Mouse (Mus musculus): ENCODE results near the gene Arfip2.
A peak's percentile ranks its signal among the peaks of the same experiment; 100 is the strongest.

Arfip2 gene

DNA sequence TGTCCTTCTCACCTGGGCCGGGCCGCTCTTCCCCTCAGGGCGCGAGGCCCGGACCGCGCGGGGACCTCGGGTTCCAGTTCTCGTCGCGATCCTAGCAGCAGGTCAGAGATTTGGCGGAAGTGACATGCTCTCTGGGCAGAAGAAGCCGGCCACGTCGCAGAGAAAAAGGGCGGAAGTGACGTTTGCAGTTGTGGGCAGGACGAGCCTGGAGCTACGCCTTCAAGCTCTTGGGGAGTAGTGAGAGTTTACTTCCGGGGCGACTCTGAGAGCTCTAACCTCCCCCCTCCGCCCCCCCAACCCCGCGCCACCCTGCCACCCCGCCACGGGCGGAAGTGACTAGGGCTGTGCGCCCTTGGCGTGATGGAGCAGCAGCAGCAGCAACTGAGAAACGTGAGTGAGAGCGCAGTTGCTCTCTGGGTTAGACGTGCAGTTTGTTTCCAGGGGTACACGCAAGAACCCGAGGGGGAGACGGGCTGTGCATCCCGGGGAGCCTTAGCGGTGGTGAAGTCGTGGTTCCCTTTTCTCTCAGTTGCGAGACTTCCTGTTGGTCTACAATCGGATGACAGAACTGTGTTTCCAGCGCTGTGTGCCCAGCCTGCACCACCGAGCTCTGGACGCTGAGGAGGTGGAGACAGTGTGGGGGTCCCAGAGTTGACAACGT lies at the start of gene Arfip2, which contains the start of gene Gm45799:
Arfip2 (minus strand) TSS at position 184 of the 661 bp plus-strand sequence.
Gm45799 (plus strand) TSS at position 320 of the 661 bp plus-strand sequence.
- DNase-seq = peak; percentile 88

DNA sequence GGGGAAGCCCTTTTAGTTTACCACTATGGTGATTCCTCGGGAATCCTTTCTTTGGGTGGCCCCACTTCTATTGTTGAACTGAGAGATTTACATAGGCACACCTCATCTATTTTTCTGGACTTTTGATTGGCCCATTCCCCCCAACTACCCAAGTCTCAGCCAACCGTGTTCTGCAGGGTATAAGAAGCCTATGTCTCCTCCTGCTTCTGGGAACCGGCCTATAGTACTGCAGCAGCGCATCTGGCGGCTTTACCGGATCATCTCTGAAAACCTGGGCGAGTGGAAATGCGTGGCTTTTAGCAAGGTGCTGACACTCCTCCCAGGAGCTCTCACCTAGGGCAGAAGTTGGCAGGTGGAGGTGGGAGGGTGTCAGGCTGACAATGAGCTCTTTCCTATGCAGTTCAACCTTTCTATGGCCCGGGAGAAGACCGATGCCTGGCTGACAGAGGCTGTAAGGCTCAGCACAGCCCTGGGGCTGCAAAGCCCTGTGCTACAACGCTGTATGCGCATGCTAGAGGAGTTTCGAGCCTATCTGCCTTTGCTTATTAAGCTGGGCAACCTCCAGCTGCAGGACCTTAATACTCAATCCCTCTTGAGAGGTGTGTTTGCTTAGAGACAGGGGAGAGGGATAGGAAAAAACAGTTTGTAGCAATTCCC lies 45.5 kb upstream of the Arfip2 start:
- no peak for DNase-seq

DNA sequence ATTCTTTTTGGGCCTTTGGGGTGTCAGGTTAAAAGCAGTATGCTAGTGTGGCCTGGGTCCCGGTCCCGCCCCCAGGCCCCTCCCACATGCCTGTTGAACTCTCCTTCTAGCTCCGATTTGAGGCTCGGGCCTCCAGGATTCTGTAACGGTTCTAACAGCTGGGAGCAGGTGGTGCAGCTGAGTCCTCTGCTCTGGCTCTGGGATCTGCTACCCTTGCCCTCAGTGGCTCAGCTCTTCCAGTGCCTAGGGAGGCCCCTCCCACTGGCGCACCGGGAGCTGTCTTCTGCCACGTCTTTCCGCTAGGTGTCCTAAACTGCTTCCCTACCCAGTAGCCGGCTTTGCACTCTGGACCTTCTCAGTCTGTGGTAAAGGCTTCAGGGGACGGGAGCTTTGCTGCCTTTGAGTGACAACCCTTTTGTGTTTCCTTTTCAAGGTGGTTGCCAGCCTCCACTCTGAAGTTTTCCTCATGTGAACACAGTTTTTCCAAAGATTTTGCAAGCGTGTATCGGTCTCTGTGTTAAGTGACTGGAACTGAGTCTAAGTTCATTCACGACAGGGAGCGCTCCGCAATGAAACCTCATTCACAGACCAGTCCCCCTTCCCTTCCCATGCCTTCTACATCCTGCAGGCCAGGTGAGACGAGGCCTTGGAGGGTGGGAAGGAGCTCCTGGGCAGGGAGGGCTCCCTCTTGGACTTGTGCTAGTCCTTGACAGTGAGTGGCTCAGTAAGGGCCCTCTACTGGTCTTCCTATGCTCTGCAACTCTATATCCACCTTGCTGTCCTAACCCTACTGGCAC lies 10.6 kb upstream of the Arfip2 start, which contains the start of gene Dnhd1:
Dnhd1 (plus strand) TSS at position 189 of the 797 bp plus-strand sequence.
- DNase-seq = peak; percentile 48

DNA sequence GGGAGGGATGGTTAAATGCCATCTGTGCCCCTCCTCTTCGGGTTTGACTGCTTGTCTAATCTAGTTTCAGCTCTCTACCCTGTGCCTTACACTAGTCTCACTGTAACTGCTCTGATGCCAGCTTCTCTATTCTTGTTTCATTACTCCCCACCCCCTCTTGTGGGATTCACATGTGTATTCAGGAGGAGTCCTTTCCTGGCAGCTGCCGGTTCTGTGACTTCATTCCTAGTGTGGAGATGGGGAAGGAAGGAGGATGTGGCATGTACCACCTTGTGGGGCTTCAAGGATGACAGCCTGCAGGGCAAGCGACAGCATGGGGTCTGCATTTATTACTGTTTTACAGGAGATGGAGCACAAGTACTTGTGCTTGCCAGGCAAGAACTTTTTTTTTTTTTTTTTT lies 1.7 kb upstream of the Arfip2 start:
- no peak for DNase-seq

DNA sequence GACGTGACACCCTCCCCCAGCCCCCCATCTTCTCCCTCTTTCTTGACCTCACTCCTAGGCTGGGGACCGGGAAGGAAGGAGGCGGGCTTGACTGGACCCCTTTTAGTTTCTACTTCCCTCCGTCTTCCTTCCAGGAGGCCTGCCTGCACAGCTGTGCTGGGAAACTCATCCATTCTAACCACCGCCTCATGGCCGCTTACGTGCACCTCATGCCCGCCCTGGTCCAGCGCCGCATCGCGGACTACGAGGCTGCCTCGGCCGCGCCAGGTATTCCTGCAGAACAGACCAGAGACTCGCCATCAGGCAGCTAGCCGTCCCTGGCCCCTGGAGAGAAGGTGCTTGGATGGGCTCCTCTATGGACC lies 659 bp upstream of the Arfip2 start:
- DNase-seq = no peak

DNA sequence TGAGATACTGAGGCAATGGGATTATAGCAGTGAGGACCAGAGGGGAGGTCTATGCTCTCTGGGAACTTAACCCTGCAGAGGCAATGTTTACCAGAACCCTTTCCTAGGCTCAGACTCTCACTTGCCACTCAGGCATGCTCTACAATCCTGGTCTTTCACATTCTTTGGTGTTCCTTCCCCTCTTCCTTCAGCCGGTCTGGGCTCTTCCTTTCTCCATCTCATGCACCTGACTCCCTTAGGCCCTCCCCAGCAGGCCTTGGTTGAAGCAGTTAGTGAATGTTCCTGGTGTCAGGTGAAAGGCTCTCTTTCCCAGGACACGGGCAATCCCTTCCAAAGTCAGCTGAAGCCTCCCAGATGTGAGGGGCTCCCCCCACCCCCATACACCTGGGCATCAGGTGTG lies 460 bp downstream of the Arfip2 start, which contains the start of gene Timm10b:
Timm10b (plus strand) TSS at position 301 of the 400 bp plus-strand sequence.
- DNase-seq = no peak

DNA sequence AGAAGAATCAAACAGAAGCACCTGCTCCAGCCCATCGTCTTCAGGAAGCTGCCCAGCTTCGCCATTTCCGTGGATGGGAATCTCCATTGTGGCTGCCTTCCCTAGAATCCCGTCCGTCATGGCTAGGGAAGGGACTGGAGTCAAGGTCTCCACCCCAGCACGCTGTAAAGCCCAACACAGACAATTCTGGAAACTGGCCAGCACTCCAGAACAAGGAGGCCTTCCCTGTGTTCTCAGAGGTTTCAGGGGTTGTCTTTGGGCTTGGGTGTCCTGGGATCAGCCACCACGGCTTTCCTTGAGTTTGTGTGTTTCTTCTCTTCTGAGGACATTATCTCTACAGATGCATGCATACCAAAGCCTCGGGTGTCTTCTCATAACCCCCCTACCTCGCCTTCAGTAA lies 912 bp downstream of the Arfip2 start:
- no peak for DNase-seq

DNA sequence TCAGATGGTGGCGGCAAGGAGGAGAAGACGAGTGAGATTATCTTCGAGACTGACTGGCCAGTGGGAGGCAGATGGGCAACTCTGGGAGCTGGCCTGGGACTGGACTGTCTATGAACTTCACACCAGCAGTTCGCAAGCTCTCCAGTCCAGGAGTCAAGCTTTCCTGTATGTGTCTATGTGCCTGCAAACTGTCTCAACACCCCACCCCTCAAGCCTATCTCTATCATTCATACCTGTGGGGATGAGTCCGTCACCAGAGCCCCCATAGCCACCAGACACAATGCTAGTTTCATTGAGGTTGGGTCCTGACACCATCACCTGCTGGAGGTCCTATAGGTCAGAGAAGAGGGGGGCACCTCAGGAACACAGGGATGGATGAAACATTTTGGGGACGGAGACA lies 1.4 kb downstream of the Arfip2 start:
- no peak for DNase-seq

DNA sequence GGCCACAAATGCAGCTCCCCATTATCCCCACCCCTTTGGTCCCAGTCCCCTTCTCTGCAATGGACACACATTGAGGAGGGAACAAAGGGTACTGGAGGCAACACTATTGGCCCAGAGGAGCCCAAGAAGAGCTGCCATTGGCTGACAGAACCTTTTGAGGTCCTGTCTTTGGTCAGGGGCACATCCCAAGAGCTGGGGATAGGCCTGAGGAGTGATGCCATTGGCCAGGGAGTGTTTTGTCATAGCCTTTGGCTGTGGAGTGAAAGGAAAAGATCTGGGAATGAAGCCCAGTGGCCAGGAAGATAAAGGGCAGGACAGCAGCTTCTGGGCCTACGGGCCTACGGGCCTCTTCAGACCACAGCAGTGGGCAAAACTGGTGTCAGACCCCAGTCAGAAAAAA lies 4.5 kb downstream of the Arfip2 start:
- DNase-seq = no peak

DNA sequence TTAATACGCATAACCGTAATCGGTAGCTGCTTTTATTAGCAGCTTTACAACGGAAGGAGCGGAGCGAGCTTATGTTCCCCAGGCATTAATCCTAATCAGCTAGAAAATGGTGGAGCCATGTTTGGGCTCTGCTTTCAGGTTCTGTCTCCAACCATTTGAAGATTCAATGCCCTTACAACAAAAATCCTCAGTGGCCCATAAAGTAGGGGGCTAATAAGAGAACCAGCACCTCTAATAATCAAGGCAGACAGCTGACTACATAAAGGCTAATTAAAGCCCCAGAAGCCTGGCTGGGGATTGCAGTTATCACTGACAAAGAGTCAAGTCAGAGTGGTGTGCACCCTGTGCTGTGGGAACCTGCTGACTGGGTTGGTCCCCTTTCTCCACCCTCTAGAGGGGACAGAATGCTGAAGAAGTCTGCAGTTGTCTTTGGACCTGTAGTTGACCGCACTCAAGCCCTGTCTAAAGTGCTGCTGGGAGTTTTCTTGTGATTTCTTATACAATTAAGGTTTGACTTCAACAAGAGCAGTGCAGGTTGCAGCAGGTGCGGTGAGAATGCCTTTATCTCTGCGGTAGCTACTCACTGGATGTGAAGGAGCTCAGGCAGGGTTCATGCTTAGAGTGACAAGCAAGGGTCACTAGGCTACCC lies 5.8 kb downstream of the Arfip2 start:
- no peak for DNase-seq

DNA sequence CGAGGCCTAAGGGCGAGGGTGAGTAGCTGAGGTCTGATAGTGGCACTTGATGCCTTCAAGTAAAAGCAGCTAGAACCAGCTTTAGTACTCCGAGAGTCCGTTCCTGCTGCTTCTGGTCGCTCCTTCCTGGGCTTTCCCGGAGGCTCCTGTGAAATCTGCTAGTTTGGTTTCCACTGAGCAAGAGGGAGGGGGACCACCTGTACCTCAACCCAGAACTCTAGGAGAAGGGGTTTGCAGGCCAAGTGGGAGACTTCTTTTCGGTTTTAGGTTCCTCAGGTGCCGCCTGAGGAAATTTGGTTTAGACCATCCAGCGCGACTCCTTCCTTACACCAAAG lies 6.4 kb downstream of the Arfip2 start:
- DNase-seq = no peak

DNA sequence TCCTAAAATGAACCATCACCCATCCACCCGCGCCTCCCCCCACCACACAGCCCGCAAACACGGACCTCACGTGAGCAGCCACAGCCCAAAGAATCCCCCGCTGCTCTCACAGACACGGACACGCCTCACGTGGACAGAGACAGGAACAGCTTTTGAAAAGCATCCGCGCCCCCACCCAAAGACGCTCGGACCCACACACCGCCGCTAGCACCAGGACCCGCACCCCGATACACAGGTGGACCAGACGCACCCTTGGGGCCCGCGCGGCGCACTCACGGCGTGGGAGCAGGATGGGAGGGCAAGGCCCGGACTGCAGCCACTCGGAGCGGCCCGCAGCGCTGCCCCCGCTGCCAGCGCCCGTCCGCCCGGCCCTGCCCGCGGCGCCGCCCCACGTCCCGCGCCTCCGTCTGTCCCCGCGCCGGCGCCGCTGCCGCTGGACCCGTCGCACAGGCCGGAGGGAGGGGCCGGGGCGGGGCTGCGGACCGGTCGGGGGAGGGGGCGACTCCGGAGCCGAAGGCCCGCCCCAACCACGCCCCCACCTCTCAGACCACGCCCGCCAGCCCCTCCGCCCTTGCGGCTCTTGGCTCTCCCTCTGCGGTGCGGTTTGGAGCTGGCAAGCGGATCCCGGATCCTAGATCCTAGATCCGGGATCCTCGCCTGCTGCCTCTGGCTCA lies 7.0 kb downstream of the Arfip2 start, which contains the start of gene Trim3:
Trim3 (minus strand) TSS at position 445 of the 674 bp plus-strand sequence.
- peak; percentile 88 for DNase-seq

DNA sequence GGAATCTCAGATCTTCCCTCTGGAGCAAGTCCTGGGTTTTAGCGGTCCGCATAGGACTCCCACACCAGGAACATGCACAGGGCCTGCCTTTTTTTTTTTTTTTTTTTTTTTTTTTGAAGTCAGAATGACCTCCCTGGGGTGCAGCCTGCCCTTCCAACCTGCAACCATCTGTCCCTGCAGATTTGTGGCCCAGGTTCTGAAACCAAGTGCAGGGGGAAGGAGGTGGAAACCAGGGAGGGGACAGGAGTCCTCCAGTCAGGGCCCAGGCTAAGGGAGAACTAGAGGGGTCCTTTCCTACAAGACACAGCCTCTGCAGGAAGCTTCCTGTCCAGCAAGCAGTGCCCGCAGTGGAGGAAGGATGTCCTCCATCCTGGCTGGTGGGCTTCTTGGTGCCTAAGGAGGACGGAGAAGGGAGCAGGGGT lies 7.7 kb downstream of the Arfip2 start:
- no peak for DNase-seq

DNA sequence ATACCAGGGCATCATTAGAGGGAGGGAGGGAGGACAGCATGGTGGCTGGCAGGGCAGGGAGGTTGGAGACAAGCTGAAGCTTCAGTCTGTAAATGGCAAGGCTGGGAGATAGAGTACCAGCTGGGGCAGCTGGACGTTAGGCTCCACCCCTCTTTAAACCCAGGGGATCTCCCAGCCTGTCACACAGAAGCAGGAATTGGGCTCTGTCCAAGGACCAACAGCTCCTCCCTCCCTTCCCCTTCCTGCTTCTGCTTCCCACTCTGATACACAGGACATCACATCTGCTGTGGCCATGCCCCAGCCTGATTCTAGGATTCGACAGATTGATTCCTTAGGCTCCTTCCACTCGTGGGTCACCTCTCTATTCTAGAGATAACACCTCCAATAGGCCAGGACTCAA lies 11.6 kb downstream of the Arfip2 start:
- no peak for DNase-seq

DNA sequence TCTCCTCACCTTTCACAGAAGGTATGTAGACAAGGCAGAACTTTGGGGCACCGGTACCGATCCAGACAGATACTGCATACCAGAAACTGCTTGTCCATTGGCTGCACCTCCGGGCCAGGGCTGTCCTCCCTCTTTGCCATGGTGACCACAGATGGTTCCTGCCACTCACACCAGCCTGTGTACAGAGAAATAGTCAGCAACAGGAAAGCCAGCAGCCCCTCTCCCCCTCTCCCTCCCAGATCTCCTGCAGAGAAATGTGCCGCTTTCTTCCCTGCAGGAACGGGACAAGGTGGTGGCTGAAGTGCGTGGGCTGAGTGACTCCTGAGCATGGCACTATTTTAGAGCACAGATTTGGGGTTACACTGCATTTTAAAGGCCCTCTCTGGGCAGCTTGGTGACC lies 14.8 kb downstream of the Arfip2 start:
- no peak for DNase-seq

DNA sequence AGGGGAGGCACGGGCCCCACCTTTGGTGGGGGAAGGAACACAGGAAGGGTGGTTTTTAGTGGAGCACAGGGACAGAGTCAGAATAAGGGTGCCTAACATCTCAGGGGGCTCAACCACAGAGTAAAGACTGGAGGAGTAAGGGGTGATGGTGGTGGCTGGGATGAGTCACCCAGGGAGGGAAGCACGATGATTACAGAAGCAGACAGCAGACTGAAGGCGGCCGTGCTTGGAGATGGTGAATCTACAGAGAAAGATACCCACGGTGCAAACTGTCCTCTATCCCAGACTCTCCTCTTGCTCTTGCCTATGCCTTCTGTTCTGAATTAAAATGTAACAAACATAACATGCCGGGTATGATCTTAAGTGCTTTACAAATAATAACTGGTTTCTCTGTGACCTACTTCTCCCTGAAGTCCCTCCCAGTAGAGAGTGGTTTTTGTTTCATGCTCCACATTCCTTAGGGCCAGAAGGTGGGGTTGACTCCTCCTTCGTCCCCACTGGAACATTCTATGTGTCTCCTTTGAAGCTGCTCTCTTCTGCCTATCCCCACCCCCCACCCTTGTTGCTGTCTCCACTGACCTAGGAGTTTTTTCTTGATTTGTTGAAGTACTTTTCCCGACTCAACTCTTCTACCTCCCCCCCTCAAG lies 18.4 kb downstream of the Arfip2 start:
- DNase-seq = no peak

DNA sequence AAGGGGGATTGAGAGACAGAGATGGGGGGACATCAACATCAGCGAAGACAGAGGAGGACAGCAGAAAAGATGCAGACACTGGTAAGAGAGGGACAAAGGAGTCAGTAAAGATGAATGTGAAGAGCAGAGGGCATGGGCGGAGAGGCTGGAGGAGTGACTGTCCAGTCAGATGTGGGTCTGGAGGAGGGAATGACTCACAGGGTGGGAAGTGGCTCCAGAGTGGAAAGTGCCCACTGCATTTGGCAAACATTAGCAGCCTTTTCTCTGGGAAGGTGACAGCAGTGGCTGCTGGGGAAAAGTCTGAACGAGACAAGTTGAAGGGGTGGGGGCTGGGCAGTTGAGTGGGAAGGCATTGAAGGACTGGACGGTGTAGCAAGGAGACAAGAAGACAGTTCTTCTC lies 19.2 kb downstream of the Arfip2 start:
- DNase-seq = no peak

DNA sequence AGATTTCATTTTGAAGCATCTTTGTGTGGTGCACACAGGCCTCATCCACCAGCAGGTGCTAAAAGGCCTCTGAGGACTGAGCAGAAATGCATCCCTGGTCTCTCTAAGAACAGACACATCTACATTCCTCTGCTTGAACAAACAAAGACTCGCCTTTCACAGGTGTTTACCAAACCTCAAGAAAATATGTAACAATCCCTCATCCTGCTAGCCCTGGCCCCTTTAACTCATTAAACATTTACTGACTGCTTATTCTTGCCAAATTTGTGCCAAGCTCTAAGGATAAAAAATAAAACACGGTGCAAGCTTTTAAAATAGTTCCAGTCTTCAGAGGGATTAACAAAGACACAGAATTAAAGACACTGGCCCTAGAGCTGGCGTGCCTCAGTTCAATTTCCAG lies 20.5 kb downstream of the Arfip2 start:
- no peak for DNase-seq

DNA sequence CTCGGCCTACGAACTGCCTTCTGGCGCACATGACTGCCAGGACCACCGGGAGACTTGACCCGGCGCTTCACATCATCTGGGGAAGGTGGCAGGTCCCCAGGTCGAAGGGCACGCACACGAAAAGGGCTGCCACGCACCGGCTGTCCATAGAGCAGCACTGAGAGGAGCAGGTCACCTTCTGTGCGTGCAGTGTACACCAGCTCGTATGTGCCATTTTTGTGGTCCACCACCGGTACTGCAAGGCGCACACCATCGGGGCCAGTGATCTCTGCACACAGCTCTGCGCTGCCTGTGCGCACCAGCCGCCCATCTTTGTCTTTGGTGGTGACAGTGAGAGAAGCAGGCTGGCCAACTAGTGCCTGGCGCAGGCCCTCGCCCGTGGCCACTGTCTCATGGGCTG lies 22.4 kb downstream of the Arfip2 start:
- DNase-seq = no peak

DNA sequence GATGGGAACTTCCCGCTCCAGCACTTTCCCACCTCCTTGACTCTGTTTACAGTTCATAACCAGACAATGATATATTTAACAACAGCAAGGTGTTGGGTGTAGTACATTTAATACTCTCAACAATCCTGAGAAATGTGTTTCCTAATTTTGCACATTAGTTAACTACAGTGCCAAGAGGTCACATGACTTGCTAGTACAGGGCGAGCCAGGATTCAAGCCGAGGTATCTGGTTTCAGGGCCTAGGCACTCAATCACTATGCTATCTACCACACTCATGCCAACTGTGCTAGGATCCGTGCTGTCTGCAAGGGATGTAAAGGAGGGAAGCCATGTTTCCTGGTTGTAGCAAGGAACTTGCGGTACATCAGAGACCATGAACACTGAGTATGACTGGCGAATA lies 23.7 kb downstream of the Arfip2 start:
- no peak for DNase-seq

DNA sequence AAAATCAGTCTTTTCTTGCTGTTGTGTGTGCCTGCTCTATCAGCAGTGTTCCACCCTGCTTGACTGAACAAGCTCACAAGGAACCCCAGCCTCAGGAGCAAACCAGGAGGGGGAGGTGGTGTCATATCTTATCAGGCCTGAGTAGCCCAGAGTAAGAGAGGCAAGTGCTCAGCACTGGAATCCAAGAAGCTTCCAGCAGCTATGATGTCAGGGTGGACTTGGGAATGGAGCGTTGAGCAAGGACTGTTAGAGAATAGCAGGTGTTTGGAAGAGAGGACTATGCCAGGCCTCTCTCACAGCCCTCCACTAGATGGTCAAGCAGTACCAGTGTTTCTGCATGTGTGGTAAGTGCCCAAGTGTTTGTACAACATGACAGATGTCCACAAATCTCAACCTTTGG lies 24.5 kb downstream of the Arfip2 start:
- DNase-seq = no peak

DNA sequence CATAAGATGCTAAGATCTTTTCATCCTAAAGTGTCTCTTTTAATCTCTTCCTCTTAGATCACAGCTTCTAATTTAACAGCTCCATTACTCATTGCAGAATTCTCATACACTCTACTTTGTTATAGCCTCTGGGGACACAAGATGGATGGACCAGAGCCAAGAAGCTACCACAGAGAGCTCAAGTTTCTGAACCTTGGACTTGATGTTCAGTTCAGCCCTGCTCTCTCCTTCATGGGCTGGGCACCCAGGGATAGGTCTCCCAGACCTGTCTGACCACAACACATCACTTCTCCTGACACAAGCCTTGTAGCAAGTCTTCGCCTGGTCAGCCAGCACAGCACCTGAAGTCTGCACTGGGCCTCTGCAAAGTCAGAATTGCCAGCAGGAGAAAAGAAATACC lies 25.8 kb downstream of the Arfip2 start:
- no peak for DNase-seq

Measured in right cerebral cortex, postnatal 4 days (tissue).